Mouse (Mus musculus): ENCODE data around the gene Chn1.
A peak's percentile ranks its signal among the peaks of the same experiment; 100 is the strongest.

Chn1 gene

DNA sequence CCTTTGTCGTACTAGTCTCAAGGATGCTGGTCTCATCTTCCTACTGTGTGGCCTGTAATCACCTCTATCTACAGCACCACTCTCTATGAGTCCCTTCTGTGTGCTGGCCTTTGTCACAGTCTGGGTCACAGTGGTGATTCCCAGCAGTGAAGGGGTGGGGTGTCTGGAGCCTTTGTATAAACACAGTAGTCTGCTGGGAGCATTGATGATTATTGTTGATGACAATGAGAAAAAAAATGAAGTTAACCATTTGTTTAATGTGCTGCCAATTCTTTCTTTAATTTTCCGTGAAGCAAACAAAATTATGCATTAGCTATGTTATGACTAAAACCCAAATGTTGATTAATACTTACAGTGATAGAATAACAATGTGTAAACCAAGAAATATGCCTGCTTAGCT lies 186.2 kb downstream of the Chn1 start:
- no peak for DNase-seq

- no peak for DNase-seq
Observed at GRCm38 (mm10) chr2:73587109-73587506, 188.0 kb downstream of the Chn1 start.

GRCm38 (mm10) chr2:73586392-73587108 lies 188.6 kb downstream of the Chn1 start:
- DNase-seq = no peak

DNA sequence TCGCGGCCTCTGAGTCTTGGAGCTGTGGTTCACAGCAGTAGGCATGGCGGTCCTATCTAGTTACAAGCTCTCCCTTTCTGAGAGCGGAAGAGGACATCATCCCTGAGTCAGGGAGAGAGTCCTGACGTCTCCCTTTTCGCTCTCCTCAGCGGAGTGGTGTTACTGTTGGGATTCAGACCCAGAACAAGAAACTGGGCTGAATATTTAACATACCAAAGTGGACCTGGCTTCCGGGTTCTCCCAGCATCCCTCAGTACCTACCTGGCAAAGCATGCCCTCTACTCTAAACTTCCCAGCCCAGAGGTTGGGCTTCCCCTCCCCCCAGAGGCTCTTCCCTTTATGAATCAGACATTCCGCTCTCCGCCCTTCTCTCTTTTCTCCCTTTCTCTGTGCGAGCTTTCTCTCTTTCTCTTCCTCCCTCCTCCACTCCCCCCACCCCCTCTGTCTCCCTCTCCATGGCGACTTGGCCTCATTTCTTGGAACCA lies 189.8 kb downstream of the Chn1 start:
- DNase-seq = peak; percentile 51

DNA sequence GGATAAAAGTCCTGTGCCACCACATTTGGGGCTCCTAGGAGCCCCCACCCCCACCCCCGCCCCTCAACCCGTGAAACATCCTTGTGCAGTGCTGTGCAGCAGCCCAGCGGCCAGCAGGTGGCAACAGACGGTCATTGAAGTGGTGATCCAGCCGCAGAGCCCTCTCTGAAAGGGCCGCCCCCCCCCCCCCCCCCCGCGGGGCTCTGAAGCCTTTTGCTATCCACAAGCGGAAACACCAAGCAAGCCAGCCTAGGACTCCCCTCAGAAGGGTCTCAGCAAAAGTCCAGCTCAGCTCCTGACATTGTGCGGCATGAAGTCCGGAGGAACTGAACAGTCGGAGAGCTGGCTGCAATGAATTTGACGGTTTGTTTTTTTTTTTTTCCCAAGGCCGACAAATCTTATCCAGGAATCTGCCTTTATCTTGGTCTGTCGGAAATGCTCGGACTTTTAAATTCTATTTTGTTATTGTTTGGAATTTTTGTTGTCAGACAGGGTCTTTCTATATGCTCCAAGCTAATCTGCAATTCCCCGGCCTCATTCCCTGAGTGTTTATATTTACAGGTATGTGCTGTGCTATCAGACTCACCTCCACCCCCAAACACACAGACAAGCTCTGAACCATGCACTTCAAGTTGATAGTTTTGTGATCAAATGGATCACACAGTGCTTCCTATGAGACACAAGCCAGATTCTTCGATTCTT lies 190.3 kb downstream of the Chn1 start:
- DNase-seq = peak; percentile 56

DNA sequence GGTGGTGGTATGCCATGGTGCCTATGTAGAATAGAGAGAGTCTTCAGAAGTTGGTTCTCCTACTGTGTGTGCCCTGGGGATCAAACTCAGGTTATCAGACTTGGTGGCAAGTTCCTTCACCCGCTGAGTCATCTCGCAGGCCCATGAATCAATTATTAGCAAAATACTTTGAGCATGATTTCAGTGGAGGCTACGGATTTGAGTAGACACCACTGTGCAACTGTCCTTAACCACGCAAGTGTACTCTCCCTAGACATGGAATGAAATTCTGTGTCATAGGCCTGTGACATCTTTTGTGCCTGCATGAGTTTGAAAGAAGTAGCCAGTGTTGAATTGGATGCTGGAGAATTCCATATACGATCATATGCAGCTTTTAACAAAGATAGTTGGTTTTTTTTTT lies 194.4 kb downstream of the Chn1 start:
- DNase-seq = no peak

- no peak for DNase-seq
Observed at GRCm38 (mm10) chr2:73580166-73580565, 195.0 kb downstream of the Chn1 start, which contains the start of gene Chrna1. Gene Chrna1, minus strand, starts transcription at chr2:73580338.

- no peak for DNase-seq
Observed at GRCm38 (mm10) chr2:73579168-73579567, 196.0 kb downstream of the Chn1 start.

GRCm38 (mm10) chr2:73574418-73574817 lies 200.7 kb downstream of the Chn1 start:
- DNase-seq = no peak

- no peak for DNase-seq
Observed at GRCm38 (mm10) chr2:73573556-73573955, 201.6 kb downstream of the Chn1 start.

DNA sequence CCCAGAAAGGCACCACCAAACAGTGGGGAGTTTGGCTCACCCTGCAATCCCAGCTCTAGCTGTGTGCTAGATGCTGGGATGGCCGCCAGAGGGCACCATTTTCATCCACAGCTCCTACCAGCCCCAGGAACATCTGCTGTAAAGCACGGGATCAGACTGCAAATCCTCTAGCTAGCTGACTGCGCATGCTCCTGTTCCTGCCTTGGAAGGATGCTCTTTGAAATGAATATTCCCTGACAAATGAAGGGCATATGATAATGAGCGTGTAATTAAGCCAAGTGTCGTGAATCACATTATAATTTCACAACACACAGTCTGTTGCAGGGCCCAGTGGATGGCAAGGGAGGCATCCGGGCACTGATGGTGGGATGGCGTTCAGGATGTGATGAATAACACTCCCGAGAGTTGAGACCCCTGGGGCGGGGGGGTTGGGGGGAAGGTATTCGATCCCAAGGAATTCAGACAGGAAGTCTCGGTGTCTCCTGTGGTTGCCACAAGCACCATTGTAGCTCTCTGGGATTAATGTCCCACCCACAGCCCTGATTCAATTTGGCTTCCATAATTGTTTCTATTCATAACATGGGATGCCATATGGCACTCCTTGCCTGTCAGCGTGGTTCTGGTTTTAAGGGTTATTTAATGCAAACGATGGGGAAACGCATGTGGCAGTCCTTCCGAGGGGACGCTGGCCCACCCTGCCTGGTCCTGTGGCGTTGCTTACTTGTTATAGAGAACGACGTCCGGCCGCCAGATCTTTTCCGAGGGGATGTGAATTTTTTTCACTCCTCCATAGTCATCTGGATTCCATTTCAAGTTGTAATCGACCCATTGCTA lies 202.4 kb downstream of the Chn1 start:
- peak; percentile 58 for DNase-seq

DNA sequence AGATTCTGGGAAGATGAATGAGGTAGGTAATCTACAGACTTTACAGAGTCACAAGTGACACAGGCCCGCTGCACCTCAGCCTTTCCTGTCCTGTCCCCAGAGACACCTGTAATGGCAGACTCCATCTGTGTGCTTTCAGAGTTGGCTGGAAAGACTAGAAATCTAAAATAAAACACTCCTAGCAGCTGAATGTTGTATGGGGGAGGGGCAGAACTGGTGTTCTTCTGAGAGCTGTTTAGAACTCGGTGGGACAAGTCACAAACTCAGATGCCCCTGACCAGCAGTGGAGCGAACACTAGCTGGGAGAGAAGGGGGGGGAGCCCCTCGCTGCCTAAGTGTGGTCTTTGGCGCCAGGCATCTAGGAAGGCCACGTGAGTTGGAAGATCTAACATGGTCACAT lies 203.2 kb downstream of the Chn1 start:
- DNase-seq = no peak

DNA sequence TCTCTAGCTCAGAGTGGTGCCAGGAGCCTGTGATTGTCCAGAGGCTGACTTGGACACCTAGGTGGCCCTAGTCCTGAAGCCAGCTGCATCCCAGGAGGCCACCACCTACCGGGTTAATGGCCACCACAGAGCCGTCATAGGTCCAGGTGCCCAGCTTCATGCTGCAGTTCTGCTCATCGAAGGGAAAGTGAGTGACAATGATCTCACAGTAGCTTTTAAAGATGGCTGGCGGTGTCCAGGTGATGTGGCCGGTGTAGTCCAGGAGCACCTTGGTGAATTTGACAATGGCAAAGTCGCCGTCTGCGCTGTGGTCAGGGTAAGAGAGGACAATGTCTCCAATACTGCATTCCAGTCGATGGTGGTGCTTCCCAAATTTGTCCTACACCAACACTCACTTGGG lies 203.8 kb downstream of the Chn1 start:
- DNase-seq = no peak

- peak; percentile 51 for DNase-seq
Observed at GRCm38 (mm10) chr2:73566989-73567605, 208.0 kb downstream of the Chn1 start.

- DNase-seq = no peak
Observed at GRCm38 (mm10) chr2:73566162-73566561, 209.0 kb downstream of the Chn1 start.

DNA sequence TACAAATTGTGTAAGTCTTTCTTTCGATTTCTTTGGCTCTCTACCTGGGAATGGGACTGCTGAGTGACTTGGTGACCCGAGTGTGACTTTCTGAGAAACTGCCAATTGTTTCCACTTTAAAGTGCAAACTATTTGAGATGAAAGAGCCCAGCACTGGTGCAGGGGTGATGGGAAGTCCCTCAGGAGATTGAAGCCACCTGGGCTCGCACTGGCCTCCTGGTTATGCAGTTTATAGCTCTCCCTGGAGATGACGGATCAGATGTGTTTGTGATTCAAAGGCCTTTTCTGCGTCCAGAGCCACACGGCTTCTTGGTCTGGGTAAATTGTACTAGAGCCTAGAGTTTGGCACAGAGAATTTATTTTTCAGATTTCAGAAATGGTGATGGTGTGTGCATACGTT lies 211.5 kb downstream of the Chn1 start:
- no peak for DNase-seq

DNA sequence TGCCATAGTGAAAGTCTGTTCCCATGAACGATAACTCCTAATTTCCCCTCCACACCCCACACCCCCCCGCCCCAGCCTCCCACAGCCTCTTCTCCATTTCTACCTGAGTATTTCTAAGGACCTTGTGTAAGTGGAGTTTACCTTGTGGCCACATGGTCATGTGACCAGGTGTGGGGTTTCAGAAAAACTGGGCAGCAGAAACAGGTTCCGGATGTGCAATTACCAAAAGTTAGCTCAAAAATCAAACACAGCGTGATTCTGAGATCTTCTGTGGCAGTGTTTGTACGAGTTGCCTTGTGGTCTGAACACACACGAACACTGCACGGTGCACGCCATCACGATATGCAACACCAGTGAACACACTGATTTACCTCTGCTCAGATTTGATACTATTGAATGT lies 212.5 kb downstream of the Chn1 start:
- no peak for DNase-seq

DNA sequence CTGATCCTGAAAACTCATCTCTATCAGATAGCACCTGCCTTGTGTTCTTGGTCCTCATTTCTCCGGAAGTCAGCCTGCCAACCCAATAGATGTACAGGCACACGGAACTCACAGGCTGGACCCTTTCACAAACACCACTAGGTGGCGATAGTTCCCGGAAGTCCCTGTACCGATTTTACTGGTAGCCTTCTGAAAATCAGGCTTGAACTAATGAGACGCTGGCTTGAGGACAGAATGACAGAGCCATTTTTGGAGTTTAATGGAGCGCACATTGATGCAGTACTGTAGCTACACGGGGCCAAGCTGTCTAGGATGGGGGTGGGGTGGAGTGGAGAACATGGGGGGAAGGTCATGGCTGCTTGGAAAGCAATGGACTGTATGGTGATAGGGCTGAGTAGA lies 213.5 kb downstream of the Chn1 start:
- DNase-seq = no peak

- no peak for DNase-seq
Observed at GRCm38 (mm10) chr2:73560899-73561664, 214.1 kb downstream of the Chn1 start.
